Mouse (Mus musculus): ENCODE data around the gene Dock3.

Gene Dock3

GRCm38 (mm10) chr9:107087531-107087930 lies 144.2 kb downstream of the Dock3 start:
- DNase-seq (ENCODE audit: low read depth in 1 of 2, low spot score in 2 of 2) = no peak

DNA sequence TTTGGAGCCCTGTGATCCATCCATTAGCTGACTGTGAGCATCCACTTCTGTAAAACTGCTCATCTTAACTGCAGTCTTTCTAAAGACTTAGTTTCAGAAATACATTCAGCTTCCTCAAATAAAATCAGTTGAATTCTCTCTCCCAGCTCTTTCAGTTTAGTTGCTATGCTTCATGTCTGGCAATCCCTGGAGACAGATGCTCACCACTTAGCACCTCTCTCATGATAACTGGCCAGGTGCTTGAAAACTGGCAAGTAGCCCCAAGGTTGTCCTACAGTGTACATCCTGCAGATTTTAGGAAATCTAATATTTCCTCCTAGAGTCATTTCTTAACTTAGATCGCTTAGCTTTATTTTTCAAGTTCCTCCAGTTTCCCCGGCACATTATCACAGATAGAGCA lies 193.8 kb downstream of the Dock3 start:
- DNase-seq (ENCODE audit: low read depth in 1 of 2, low spot score in 2 of 2) = no peak

GRCm38 (mm10) chr9:107027586-107027985 lies 204.1 kb downstream of the Dock3 start:
- DNase-seq (ENCODE audit: low read depth in 1 of 2, low spot score in 2 of 2) = no peak

DNA sequence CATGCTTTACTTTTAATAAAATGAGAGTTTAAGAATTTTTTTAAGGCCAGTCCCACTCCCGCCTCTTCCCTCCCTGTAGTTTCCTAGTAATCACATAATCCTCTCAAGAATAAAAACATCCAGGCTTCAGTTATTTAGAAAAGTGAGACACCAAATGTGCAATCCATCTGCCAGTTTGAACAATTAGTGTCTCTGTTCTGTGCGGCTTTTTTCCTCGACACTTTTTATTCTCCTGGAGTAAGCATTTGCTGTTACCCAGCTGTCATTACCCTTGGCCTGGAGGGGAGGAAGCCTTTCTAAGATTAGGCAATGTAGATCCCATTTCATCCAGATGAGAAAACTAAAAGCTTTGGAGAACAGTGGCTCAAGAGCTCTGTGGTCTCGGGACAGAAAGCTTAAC lies 221.9 kb downstream of the Dock3 start:
- DNase-seq (ENCODE audit: low read depth in 1 of 2, low spot score in 2 of 2) = no peak

GRCm38 (mm10) chr9:107003187-107003586 lies 228.5 kb downstream of the Dock3 start:
- no peak for DNase-seq (ENCODE audit: low read depth in 1 of 2, low spot score in 2 of 2)

GRCm38 (mm10) chr9:106970742-106971141 lies 261.0 kb downstream of the Dock3 start:
- no peak for DNase-seq (ENCODE audit: low read depth in 1 of 2, low spot score in 2 of 2)

- DNase-seq (ENCODE audit: low read depth in 1 of 2, low spot score in 2 of 2) = no peak
Observed at GRCm38 (mm10) chr9:106958452-106958851, 273.3 kb downstream of the Dock3 start.

GRCm38 (mm10) chr9:106955486-106955885 lies 276.2 kb downstream of the Dock3 start:
- no peak for DNase-seq (ENCODE audit: low read depth in 1 of 2, low spot score in 2 of 2)

DNA sequence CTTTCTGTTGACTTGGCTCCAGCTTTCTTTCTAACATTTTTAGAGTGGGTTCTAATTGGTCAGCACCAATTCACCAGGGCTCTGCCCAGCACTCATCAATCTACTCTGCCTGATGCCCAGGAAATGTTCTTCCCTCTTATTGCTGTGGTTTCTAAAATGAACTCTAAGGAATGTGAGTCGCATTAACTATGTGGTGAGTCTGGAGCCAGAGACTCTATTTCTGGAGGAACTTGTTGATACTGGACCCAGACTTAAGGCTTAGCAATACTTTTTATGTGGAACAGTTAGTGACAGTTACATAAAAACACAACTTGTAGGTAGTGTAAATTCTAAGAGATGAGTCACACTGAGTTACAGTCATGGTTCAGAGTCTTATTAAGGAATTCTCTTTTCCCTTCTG lies 296.7 kb downstream of the Dock3 start:
- no peak for DNase-seq (ENCODE audit: low read depth in 1 of 2, low spot score in 2 of 2)

DNA sequence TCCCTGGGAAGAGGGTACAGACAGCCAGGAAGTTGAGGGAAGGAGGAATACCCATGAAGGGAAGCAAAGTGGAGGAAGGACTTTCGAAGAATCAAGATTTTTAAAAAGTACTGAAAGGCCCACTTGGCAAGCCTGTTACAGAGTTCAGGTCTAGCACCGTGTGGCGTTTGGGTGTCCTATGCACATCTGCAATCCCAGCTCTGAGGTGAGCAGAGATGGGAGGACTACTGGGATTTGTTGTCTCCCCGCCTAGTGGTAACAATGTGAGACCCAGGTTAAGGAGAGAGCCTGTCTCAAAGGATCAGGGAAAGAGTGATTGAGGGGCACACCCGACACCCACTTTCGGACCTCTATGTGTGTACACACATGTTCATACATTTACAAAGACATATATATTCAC lies 316.8 kb downstream of the Dock3 start:
- DNase-seq (ENCODE audit: low read depth in 1 of 2, low spot score in 2 of 2) = no peak

DNA sequence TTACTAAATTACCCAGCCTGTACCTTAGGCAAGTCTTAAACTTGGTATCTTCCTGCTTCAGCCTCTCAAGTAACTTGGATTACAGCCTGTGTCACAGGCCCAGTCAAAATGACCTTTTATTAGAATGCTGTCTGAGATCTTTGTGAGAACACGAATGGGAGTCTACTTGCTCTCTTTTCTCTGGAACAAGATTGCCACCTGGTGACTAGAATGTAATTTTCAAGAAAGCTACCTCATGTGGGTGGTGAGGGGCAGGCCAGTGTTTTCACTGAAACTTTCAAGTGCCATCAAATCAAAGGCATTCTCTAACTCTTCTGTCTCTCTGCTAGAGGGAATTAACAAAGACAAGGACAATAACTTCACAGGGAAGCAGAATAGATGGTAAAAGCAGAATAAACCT lies 317.9 kb downstream of the Dock3 start:
- no peak for DNase-seq (ENCODE audit: low read depth in 1 of 2, low spot score in 2 of 2)

- no peak for DNase-seq (ENCODE audit: low read depth in 1 of 2, low spot score in 2 of 2)
Observed at GRCm38 (mm10) chr9:106911624-106912023, 320.1 kb downstream of the Dock3 start.

DNA sequence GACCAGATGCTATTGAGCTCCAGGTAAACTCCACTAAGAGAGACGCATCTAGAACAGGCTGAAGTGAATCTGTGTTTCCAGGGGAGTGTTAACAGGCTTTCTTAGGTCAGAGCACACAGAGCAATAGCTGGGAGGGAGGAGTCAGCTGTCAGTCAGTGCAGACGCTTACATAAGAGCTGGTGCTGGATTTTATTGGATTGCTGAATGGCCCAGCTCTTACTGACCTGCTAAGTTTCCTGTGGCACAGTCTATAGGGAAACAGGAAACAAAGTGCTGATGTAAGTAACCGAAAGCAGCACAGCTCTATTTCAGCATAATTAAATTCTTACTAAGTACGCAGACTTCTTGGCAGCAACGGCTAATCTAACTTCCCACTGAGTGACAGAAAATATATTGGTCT lies 323.0 kb downstream of the Dock3 start:
- no peak for DNase-seq (ENCODE audit: low read depth in 1 of 2, low spot score in 2 of 2)

DNA sequence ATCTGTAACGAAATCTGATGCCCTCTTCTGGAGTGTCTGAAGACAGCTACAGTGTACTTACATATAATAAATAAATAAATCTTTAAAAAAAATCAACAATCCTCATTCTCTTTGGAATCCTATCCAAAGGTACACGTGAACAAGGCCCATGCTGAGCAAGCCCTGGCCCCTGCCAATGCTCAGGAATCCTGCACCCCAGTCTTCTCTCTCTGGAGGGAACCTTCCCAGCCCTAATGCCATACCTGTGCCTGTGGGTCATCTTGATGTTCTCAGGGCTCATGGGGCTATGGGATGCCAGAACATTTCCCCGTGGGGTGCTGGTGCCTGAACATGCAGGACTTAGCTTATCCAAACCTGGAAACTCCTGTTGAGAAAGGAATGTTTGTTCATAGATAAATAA lies 323.5 kb downstream of the Dock3 start:
- no peak for DNase-seq (ENCODE audit: low read depth in 1 of 2, low spot score in 2 of 2)

DNA sequence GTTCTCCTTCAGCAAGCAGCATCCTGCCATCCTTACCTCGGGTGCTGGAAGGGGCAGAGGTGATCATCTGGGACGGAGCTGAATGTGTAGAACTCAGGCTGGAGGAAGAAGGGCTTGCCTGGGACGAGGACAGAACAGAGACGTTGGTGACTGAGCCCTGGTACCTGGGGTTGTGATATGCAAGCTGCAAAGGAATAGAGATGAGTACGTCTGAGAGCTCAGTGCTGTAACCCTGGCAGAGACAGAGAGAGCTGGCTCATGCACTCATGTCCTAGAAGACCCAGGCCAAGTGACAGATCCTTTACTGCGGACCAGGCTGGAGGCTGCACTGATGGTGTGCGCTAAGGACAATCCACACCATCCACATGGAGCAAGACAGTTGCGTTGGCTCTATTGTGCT lies 325.1 kb downstream of the Dock3 start:
- DNase-seq (ENCODE audit: low read depth in 1 of 2, low spot score in 2 of 2) = no peak

GRCm38 (mm10) chr9:106903791-106904134 lies 327.9 kb downstream of the Dock3 start:
- DNase-seq (ENCODE audit: low read depth in 1 of 2, low spot score in 2 of 2) = no peak

DNA sequence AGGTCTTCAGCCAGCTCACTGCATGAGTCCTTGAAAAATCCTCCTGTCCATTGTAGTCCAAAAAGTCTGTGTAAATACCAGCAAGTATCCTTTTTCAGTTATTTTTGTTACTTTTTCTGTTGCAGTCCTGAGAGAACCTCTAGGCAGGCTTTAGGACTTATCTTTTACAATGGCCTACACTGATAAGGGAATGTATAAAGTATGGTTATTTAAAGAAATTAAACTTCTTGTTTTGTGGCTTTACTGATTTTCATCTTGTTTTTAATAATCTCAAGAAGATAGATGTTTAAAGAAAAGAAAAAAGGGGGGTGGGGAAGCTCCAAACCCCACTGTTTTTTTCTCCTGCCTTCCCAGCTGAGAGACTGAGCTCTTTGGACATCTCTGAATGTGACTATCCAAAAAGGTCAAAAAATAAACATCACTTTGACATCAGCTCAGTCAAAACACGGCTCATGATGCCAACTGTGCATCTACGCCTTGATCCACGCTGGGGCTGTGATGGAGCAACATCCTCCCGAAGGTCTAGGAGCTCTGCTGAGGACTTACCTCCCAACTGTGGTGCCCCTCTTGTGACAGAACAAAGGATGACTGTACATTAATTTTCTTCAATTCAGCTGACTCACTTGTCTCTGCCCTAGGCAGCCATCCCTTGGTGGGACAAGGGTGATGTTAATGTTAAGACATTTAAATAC lies 328.5 kb downstream of the Dock3 start:
- no peak for DNase-seq (ENCODE audit: low read depth in 1 of 2, low spot score in 2 of 2)

DNA sequence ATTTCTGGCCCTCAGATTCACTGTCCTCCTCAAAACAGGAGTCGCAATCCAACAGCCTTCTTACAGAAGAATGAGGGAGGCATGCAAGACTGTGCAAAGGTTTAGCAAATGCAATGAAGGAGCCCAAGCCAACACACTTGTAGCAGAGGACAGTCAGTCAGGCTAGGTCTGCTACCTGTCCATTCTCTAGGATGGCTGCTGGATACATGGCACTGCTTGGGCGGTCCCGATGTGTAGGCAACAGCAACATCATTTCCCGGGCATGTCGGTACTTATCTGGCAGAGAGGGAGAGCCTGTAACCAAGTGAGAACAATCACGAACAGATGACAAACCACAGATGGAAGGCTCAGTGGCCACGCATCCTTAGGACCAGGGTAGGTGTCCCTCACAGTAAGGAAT lies 330.1 kb downstream of the Dock3 start:
- DNase-seq (ENCODE audit: low read depth in 1 of 2, low spot score in 2 of 2) = no peak

DNA sequence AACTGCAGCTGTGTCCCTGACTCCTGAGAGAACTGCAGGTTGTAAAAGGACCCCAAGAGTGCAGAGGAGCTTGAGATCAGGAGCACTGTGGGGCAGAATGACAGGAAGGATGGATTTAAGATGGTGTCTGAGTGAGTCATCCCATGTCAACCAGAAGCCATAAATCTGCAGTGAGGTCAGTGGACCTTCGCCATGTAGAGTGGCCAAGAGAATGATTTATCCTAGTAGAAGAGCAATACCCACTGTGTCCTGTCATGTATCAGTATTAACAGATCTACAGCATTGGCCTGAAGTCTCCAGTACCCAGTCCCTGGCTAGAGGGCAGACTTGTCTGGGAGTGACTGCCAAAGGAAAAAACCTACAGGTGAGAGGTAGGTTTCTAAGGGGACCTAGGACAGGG lies 332.8 kb downstream of the Dock3 start:
- no peak for DNase-seq (ENCODE audit: low read depth in 1 of 2, low spot score in 2 of 2)

DNA sequence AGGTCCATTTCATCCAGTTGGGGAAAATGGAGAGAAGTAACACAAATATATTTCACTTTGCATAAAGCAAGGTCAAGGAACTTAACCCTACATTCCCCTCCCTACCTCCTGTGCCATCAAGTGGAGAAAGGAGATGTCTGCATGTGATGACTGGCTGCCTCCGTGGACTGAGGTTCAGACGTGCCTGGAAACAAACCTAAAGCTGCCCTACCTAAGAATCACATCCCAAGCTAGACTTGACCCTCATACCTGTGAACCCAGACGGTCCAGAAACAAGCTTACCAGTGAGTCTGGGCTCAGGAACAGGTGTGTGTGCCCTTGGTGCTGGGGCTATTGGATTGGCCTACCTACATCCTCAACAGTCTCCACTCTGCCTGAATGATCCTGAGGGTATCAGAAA lies 338.4 kb downstream of the Dock3 start:
- DNase-seq (ENCODE audit: low read depth in 1 of 2, low spot score in 2 of 2) = no peak

- no peak for DNase-seq (ENCODE audit: low read depth in 1 of 2, low spot score in 2 of 2)
Observed at GRCm38 (mm10) chr9:106892552-106892875, 339.2 kb downstream of the Dock3 start.

DNA sequence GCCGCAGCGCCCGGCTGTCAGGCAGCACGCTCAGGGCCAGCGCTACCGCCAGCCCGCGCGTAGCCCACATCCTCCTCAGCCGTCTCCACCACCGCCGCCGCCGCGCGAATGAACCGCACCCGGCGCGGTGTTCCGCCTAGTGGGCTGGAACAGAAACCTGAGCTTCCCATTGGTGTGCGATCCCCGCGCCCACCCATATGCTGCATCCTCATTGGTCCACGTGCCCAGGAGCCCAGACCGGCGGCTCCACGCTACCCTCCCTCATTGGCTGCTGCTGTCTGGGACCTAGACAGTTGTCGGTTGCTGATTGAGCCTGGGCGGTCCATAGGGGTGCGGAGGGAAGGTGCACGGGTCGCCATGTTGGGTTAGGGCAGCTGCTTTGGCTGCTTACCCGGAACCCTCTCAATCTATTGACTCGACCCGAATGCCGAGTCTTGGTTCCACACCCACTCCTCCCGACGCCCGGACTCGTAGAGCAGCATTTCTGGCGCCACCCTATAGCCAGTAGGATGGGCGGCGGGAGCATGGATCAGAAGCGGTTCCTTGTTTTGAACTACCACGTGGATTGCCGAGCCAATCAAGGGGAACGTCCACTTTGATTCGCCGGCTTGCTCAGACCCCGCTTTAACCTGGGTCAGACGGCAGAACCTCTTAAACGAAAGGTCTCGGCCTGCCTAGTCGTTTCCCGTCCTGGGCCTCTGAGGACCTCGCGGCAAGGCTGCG lies 339.7 kb downstream of the Dock3 start, which contains the start of gene Manf:
TSS of gene Manf (minus strand) at position 151 of the 723 bp plus-strand sequence.
- DNase-seq (ENCODE audit: low read depth in 1 of 2, low spot score in 2 of 2) = peak; percentile 94 to 96

- DNase-seq (ENCODE audit: low read depth in 1 of 2, low spot score in 2 of 2) = no peak
Observed at GRCm38 (mm10) chr9:106891341-106891741, 340.4 kb downstream of the Dock3 start.
